Mouse (Mus musculus): ENCODE data around the gene Atxn3.

The Atxn3 gene

GRCm38 (mm10) chr12:101889351-101889750 is 68.7 kb downstream of the Atxn3 start:
- no peak for DNase-seq (ENCODE audit: low spot score in 2 of 2)

- DNase-seq (ENCODE audit: low spot score in 2 of 2): no peak
These were observed 69.7 kb downstream of the Atxn3 start for GRCm38 (mm10) chr12:101888312-101888711.

DNA sequence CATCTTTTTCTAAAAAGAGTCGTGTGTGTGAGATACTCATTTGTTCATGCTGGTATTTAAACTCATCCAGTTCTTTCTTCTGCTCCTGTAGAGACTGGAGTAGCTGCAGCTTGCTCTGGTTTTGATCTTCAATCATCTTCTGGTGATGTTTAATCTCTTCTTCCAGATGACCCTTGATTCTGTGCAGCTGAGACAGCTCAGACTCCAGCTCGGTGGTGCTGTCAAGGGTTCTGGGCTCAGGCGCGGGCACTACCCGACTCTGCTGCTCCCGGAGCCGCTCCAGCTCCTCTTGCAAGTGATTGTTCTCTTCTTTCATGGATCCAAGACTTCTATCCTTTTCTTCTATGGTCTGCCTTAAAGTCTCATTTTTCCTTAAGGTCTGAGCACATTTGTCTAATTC is 73.1 kb downstream of the Atxn3 start:
- no peak for DNase-seq (ENCODE audit: low spot score in 2 of 2)

DNA sequence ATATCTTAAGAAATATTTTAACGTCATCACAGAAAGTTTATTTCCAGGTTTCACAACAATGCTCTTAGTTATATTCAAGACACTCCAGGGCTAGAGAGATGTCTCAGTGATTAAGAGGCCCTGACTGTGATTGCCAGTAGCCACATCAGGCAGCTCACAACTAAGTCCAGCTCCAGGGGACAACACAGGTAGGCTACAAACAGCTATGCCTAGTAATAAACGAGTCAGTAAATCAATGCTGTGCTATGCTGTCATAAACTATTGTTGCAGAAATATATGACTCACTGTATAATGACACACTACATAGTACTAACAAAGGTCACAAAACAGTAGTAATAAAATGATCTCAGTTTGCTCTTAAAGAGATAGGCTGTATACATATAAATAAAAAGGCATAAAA is 81.7 kb downstream of the Atxn3 start:
- DNase-seq (ENCODE audit: low spot score in 2 of 2): no peak

DNA sequence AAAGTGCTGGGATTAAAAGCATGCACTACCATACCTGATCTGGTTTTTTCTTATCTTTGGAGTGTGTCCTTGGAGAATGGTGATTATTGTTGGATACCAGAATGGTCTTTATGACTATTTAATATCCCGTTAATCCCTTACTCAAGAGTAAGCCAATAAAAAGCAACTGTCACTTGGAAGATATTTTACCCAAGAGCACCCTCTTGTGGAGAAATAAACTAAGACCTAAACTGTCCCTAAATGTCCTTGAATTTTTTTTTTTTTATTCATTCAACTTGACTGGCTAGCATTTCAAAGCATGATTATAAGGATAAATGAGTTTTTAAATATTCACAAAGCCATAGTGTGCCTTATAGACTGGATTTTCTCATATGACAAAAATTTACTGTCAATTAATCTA is 82.9 kb downstream of the Atxn3 start:
- DNase-seq (ENCODE audit: low spot score in 2 of 2): no peak
